Mouse (Mus musculus) CD4-positive, CD25-positive, alpha-beta regulatory T cell, adult 2 months (primary cell): ENCODE data around the gene 9830107B12Rik.

ENCODE experiments used
- DNase-seq: peaks from one replicate; pipeline ENCODE4 v3.0.0-alpha.2; 2012; ENCODE audit warnings: low read depth, low spot score

9830107B12Rik gene

DNA sequence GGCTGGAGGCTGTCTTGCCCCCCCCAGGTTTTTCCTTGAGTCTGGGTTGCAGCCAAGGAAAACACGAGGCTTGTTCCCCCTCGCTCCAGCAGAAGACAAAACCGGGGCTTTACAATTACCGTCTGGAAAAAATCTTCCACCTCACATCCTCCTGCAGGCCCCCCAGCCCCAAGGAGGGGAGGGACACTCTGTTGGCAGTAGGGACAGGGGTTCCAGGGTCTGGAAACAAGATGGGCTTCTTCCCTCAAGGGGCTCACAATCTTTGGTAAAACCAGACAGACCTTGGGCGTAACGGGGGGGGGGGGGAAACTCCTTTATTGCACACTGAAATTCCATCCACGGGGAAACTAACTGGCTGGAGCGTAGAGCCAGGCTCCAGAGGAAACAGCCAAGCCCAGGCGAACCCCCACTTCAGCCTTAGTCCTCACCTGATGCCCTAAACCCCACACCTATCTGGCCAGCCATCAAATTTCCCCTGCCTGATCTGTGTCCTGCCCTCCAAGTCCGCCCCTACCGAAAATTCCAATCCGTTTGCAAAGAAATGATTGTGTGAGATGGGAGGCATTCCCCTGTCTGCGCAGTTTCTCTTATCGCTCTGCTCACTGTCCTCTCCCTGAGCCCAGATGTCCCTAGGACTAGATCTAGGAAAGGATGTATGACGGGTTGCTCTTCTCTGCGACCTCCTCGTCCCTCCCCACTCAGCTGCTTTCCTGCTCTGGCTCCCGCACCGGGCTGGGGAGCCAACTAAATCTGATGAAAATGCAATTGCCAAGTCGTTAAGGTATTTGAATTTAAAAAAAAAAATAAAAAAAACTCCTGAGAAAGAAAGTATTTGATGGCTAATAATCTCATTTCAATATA is 51.0 kb downstream of the 9830107B12Rik start:
- DNase-seq = no peak

DNA sequence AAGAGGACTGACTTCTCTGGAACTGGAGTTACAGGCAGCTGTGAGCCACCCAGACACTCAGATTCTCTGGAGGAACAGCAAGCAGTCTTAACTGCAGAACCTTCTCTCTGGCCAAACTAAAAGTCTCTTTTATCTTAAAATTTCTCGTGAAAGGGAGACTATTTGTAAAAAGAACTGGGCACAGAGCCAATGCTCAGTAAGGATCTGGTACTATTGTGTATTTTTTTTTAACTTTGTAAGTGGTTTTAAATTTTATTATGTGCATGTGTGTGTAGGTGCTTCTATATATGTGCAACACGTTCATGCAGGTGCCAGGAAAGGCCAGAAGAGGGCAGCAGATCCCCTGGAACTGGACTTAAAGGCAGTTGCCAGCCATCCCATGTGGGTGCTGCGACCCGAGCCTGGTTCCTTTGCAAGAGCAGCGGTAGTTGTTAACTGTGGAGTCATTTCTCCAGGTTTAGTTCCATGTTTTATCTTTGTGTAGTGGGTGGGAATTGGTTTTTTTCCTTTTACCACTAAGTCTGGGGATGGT is 52.7 kb downstream of the 9830107B12Rik start:
- DNase-seq = peak; percentile 23

DNA sequence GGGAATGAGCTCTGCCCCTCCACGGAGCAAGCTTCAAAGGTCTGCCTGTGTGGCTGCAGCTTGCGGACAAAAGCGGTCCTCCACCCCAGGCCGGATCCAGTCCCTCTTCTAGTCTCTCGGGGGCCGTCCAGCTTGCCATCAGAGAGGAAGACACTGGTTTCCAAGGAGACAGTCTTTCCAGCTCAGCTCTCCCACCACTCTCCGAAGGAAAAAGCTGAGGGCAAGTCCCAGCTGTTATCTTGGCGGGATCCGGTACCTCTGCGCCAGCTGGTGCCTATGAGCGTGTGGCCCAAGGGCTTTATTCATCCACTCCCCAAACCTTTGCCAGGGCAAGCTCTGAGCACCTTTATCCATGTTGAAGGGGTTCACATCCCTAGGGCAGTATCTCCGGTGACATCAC is 55.8 kb downstream of the 9830107B12Rik start:
- DNase-seq = no peak

DNA sequence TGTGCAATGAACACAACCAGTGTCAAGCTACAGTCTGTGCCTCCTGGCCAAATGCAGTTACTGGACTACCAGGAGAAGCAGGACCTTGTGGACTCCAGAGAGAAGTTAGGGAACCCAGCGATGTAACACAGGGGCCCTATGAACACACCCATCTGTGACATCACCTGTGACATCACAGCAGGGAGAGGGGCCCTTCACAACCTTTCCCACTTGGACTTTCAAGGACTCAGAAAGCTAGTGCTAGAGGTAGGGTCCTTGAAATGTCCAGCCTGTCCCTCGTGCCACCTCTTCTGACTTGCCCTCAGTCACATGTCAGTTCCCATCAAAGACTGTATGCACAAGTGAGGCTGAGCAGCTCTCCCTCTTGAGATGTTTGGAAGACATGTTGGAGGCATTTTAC is 56.6 kb downstream of the 9830107B12Rik start:
- DNase-seq = no peak

DNA sequence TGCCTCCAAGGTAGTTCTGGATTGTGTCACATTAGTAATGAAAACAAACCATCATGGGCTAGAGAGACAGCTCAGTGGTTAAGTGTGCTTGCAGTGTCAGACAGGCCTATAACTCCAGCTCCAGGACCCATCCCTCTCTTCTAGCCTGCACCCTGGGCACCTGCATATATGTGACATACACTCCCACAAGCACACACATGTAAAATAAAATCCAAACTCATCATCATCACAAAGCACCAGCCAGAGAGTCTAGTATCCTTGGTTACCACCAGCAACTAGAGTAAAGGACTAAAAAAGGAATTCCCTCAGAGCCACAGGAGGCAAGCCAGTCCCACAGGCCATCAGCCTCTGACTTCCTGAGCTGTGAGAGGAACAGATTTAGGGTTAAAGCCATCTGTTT is 57.0 kb downstream of the 9830107B12Rik start, which contains the start of gene 1700067P10Rik:
TSS of gene 1700067P10Rik (plus strand) at position 301 of the 400 bp plus-strand sequence.
- DNase-seq = no peak

DNA sequence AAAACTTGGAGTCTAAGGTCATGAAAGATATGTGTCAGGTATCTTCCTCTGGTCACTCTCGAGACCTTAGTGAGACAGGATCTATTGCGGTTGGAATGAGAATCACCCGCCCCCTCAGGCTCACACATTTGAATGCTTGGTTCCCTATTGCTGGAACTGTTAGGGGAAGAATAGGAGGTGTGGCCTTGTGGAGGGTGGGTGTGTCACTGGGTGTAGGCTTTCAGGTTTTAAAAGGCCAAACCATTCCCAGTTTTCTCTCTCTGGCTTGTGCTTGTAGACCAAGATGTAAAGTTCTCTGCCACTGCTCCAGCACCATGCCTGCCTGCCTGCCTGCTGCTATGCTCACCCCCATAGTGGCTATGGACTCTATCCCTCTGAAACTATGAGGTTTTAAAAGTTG is 65.4 kb downstream of the 9830107B12Rik start:
- DNase-seq = no peak
